Mouse (Mus musculus): ENCODE data around the gene Uqcr11. TPM values are rescaled to one million over a fixed set of nuclear protein-coding genes. Genes with fewer than 3 reads are reported as not detected.

Gene Uqcr11
- polyA plus RNA-seq, 1 experiment from 2014 or later = 648 TPM

GRCm38 (mm10) chr10:80389185-80389708, 17.4 kb downstream of the Uqcr11 start:
- DNase-seq (ENCODE audit: low spot score) = no peak
- peaks cover 30% of the 10 kb centered on the region for H3K4me1 ChIP-seq (replicated peaks)
- H3K4me3 ChIP-seq = no peak overlapping the region
- H3K27ac ChIP-seq = no peak overlapping the region
- H3K36me3 ChIP-seq = peaks cover 60% of the 10 kb centered on the region
- no peaks in the 10 kb centered on the region for H3K9me3 ChIP-seq
- no peaks in the 10 kb centered on the region for H3K27me3 ChIP-seq (ENCODE audit: insufficient read depth, poor library complexity, severe bottlenecking)
- 82% methylated on average over 4 of the region's 4 CpGs for WGBS

GRCm38 (mm10) chr10:80388731-80389130, 17.9 kb downstream of the Uqcr11 start:
- no peak for DNase-seq (ENCODE audit: low spot score)
- H3K36me3 ChIP-seq = peaks cover 60% of the 10 kb centered on the region
- H3K4me3 ChIP-seq = peak overlapping the region; percentile 97
- H3K27ac ChIP-seq = peak overlapping the region; percentile 98
- H3K27me3 ChIP-seq (ENCODE audit: insufficient read depth, poor library complexity, severe bottlenecking) = no peaks in the 10 kb centered on the region
- H3K4me1 ChIP-seq (replicated peaks) = peaks cover 35% of the 10 kb centered on the region
- H3K9me3 ChIP-seq = no peaks in the 10 kb centered on the region
- 34% methylated on average over 2 of the region's 2 CpGs for WGBS

- H3K36me3 ChIP-seq = peaks cover 60% of the 10 kb centered on the region
- peak within 1 kb of the TSS; percentile 97 for H3K4me3 ChIP-seq
- H3K27me3 ChIP-seq (ENCODE audit: insufficient read depth, poor library complexity, severe bottlenecking) = no peaks in the 10 kb centered on the region
- H3K4me1 ChIP-seq (replicated peaks) = peaks cover 44% of the 10 kb centered on the region
- DNase-seq (ENCODE audit: low spot score) = peak; percentile 90
- H3K27ac ChIP-seq = peak within 1 kb of the TSS; percentile 98
- WGBS = 5% methylated on average over 54 of the region's 61 CpGs
- H3K9me3 ChIP-seq = no peaks in the 10 kb centered on the region
These were observed 19.1 kb downstream of the Uqcr11 start, which contains the start of gene Mex3d for GRCm38 (mm10) chr10:80387522-80387959. TSS of gene Mex3d (minus strand) at chr10:80387659.

- WGBS = under 1% methylated on average over 94 of the region's 94 CpGs
- no peaks in the 10 kb centered on the region for H3K27me3 ChIP-seq (ENCODE audit: insufficient read depth, poor library complexity, severe bottlenecking)
- H3K36me3 ChIP-seq = peaks cover 60% of the 10 kb centered on the region
- no peaks in the 10 kb centered on the region for H3K9me3 ChIP-seq
- H3K27ac ChIP-seq = peak overlapping the region; percentile 98
- H3K4me3 ChIP-seq = peak overlapping the region; percentile 97
- peak; percentile 35 for DNase-seq (ENCODE audit: low spot score)
- peaks cover 44% of the 10 kb centered on the region for H3K4me1 ChIP-seq (replicated peaks)
These were observed 19.7 kb downstream of the Uqcr11 start for GRCm38 (mm10) chr10:80386735-80387471.

- Histone ChIP-seq H3K27me3 (ENCODE audit: insufficient read depth, poor library complexity, severe bottlenecking) (no peaks in the 10 kb centered on the region), H3K36me3 (peaks cover 60% of the 10 kb centered on the region), H3K4me3 (peak overlapping the region; percentile 97), H3K9me3 (no peaks in the 10 kb centered on the region), H3K27ac (peak overlapping the region; percentile 98), H3K4me1 (replicated peaks) (peaks cover 49% of the 10 kb centered on the region)
- DNase-seq (ENCODE audit: low spot score) = peak; percentile 84
- under 1% methylated on average over 34 of the region's 34 CpGs for WGBS
These were observed 20.6 kb downstream of the Uqcr11 start for GRCm38 (mm10) chr10:80385811-80386734.

- Histone ChIP-seq H3K27ac (peak overlapping the region; percentile 98), H3K4me3 (peak overlapping the region; percentile 97), H3K36me3 (peaks cover 60% of the 10 kb centered on the region), H3K9me3 (no peaks in the 10 kb centered on the region), H3K27me3 (ENCODE audit: insufficient read depth, poor library complexity, severe bottlenecking) (no peaks in the 10 kb centered on the region), H3K4me1 (replicated peaks) (peaks cover 52% of the 10 kb centered on the region)
- 20% methylated on average over 7 of the region's 7 CpGs for WGBS
- no peak for DNase-seq (ENCODE audit: low spot score)
These were observed 21.3 kb downstream of the Uqcr11 start for GRCm38 (mm10) chr10:80385310-80385709.

GRCm38 (mm10) chr10:80384709-80385108, 21.9 kb downstream of the Uqcr11 start:
- Histone ChIP-seq H3K36me3 (peaks cover 60% of the 10 kb centered on the region), H3K4me1 (replicated peaks) (peaks cover 52% of the 10 kb centered on the region), H3K27me3 (ENCODE audit: insufficient read depth, poor library complexity, severe bottlenecking) (no peaks in the 10 kb centered on the region), H3K9me3 (no peaks in the 10 kb centered on the region), H3K27ac (peak overlapping the region; percentile 98), H3K4me3 (peak overlapping the region; percentile 97)
- no peak for DNase-seq (ENCODE audit: low spot score)
- 81% methylated on average over 7 of the region's 7 CpGs for WGBS

- DNase-seq (ENCODE audit: low spot score) = no peak
- Histone ChIP-seq H3K4me1 (replicated peaks) (peaks cover 52% of the 10 kb centered on the region), H3K36me3 (peaks cover 64% of the 10 kb centered on the region), H3K27me3 (ENCODE audit: insufficient read depth, poor library complexity, severe bottlenecking) (no peaks in the 10 kb centered on the region), H3K4me3 (peak overlapping the region; percentile 97), H3K9me3 (no peaks in the 10 kb centered on the region), H3K27ac (peak overlapping the region; percentile 98; the same call in 1 of the 2 replicates)
- WGBS = 90% methylated on average over 4 of the region's 4 CpGs
These were observed 22.5 kb downstream of the Uqcr11 start for GRCm38 (mm10) chr10:80384115-80384639.

- Histone ChIP-seq H3K9me3 (no peaks in the 10 kb centered on the region), H3K36me3 (peaks cover 66% of the 10 kb centered on the region), H3K27ac (peak overlapping the region; percentile 18; the same call in 1 of the 2 replicates), H3K4me3 (peak overlapping the region; percentile 97), H3K27me3 (ENCODE audit: insufficient read depth, poor library complexity, severe bottlenecking) (no peaks in the 10 kb centered on the region), H3K4me1 (replicated peaks) (peaks cover 50% of the 10 kb centered on the region)
- 69% methylated on average over 4 of the region's 4 CpGs for WGBS
- no peak for DNase-seq (ENCODE audit: low spot score)
These were observed 23.2 kb downstream of the Uqcr11 start for GRCm38 (mm10) chr10:80383431-80383830.

GRCm38 (mm10) chr10:80382641-80383365, 23.8 kb downstream of the Uqcr11 start:
- no peaks in the 10 kb centered on the region for H3K9me3 ChIP-seq
- no peak for DNase-seq (ENCODE audit: low spot score)
- H3K27ac ChIP-seq = peak overlapping the region; percentile 18; the same call in 1 of the 2 replicates
- 94% methylated on average over 7 of the region's 7 CpGs for WGBS
- peaks cover 66% of the 10 kb centered on the region for H3K36me3 ChIP-seq
- peak overlapping the region; percentile 97; the same call in 1 of the 2 replicates for H3K4me3 ChIP-seq
- H3K4me1 ChIP-seq (replicated peaks) = peaks cover 44% of the 10 kb centered on the region
- H3K27me3 ChIP-seq (ENCODE audit: insufficient read depth, poor library complexity, severe bottlenecking) = no peaks in the 10 kb centered on the region

GRCm38 (mm10) chr10:80377716-80378115, 28.9 kb downstream of the Uqcr11 start:
- DNase-seq (ENCODE audit: low spot score) = no peak
- Histone ChIP-seq H3K27ac (no peak overlapping the region), H3K4me1 (replicated peaks) (peaks cover 12% of the 10 kb centered on the region), H3K36me3 (peaks cover 37% of the 10 kb centered on the region), H3K4me3 (no peak overlapping the region), H3K9me3 (no peaks in the 10 kb centered on the region), H3K27me3 (ENCODE audit: insufficient read depth, poor library complexity, severe bottlenecking) (peaks cover 4% of the 10 kb centered on the region; the same call in 1 of the 2 replicates)
- 49% methylated on average over 10 of the region's 10 CpGs for WGBS

GRCm38 (mm10) chr10:80376160-80376559, 30.5 kb downstream of the Uqcr11 start:
- DNase-seq (ENCODE audit: low spot score) = peak; percentile 95
- H3K27me3 ChIP-seq (ENCODE audit: insufficient read depth, poor library complexity, severe bottlenecking) = peaks cover 8% of the 10 kb centered on the region; the same call in 1 of the 2 replicates
- no peaks in the 10 kb centered on the region for H3K9me3 ChIP-seq
- H3K27ac ChIP-seq = no peak overlapping the region
- no peak overlapping the region for H3K4me3 ChIP-seq
- peaks cover 22% of the 10 kb centered on the region for H3K36me3 ChIP-seq
- H3K4me1 ChIP-seq (replicated peaks) = peaks cover 23% of the 10 kb centered on the region
- 1% methylated on average over 7 of the region's 7 CpGs for WGBS

Measured in hindbrain, embryonic 10.5 days (tissue).